Comparison of ENCODE assay signal across 11 mouse cellular contexts in the genomic region with DNA sequence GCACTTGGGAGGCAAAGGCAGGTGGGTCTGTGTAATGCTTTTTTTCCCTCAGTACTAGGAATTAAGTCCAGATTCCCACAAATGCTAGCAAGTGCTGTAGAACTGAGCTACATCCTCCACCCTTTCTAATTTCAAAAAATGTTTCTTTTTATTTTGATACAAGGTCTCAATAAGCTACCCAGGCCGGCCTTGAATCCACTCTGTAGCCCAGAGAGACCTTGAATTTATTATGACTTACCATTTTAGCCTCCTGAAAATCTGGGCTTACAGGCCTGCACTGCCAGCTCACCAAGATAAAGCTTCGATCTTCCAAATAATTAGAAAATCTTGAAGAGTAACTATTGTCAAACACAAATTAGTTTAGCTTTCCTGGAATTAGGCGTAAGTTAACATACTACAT.
"Had no signal": no experiment of that assay in that cellular context is flagged by ENCODE, and none has a peak within 500 bp of the region (broad histone marks: within the 10 kb centered on the region; RNA-seq: fewer than 3 reads in every experiment).

No protein-coding gene starts in this region.

- DNase-seq: kidney, adult 9 months; kidney, postnatal 14 days; kidney, postnatal 4 days; liver, embryonic 13.5 days; lung, adult 2 months; lung, postnatal 14 days; lung, postnatal 4 days; midbrain, embryonic 14.5 days; retina, postnatal 1 day; thymus, adult 18-20 months; thymus, postnatal 36 days had no signal
